Mouse (Mus musculus) bone marrow, adult 2 months (tissue): Measurements from ENCODE around the gene Kif5c.

Source experiments
- CTCF ChIP-seq: fragments of 200-500 bp; IDR thresholded peaks from 2 replicates; pipeline ENCODE4 v1.5.1; 2011; ENCODE audit warnings: low read length, control low read depth; ENCODE audit not compliant: control insufficient read depth, insufficient read depth
- POLR2A ChIP-seq: fragments of 200-500 bp; IDR thresholded peaks from 2 replicates; pipeline ENCODE4 v1.6.1; 2011; ENCODE audit warnings: low read depth, mild to moderate bottlenecking, control low read depth, low read length, borderline replicate concordance; ENCODE audit not compliant: control insufficient read depth

DNA sequence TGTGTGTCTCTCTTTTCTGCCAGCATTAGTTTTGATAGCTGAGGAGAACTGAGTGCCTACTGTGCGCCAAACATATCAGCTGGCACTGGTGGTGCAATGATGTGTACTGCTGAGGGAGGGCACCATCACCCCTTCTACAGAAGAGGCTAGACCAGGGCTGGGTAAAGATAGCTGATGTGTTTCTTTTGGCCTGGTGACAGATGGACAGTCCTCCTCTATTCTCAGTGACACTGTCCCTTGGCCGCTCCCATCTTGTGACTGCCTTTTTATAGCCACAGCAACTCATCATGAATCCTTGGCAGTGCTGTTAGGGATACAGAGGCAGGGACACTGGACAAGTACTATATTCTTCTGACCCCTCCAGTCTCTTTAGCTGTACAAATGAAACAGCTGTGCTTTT, 35.8 kb upstream of the Kif5c start:
- TF ChIP-seq POLR2A (no peak), CTCF (no peak)
